Mouse (Mus musculus): ENCODE data around the gene Mrm3.

Mrm3 gene

GRCm38 (mm10) chr11:76253145-76253917 lies 9.8 kb downstream of the Mrm3 start:
- peak; percentile 68 for DNase-seq (ENCODE audit: low read depth)

GRCm38 (mm10) chr11:76253918-76254264 lies 10.4 kb downstream of the Mrm3 start:
- no peak for DNase-seq (ENCODE audit: low read depth)

- no peak for DNase-seq (ENCODE audit: low read depth)
Measured at GRCm38 (mm10) chr11:76255431-76256001, 12.0 kb downstream of the Mrm3 start.

- DNase-seq (ENCODE audit: low read depth), result no peak
Measured at GRCm38 (mm10) chr11:76256129-76256528, 12.6 kb downstream of the Mrm3 start.

- no peak for DNase-seq (ENCODE audit: low read depth)
Measured at GRCm38 (mm10) chr11:76257386-76257785, 13.9 kb downstream of the Mrm3 start.

- DNase-seq (ENCODE audit: low read depth), result no peak
Measured at GRCm38 (mm10) chr11:76258511-76258910, 15.0 kb downstream of the Mrm3 start.

GRCm38 (mm10) chr11:76260208-76261050 lies 16.9 kb downstream of the Mrm3 start:
- no peak for DNase-seq (ENCODE audit: low read depth)

GRCm38 (mm10) chr11:76261224-76261623 lies 17.7 kb downstream of the Mrm3 start:
- no peak for DNase-seq (ENCODE audit: low read depth)

- no peak for DNase-seq (ENCODE audit: low read depth)
Measured at GRCm38 (mm10) chr11:76262611-76263351, 19.3 kb downstream of the Mrm3 start.

GRCm38 (mm10) chr11:76267550-76267949 lies 24.0 kb downstream of the Mrm3 start:
- DNase-seq (ENCODE audit: low read depth), result no peak

GRCm38 (mm10) chr11:76268001-76268459 lies 24.5 kb downstream of the Mrm3 start:
- no peak for DNase-seq (ENCODE audit: low read depth)

GRCm38 (mm10) chr11:76268521-76269065 lies 25.1 kb downstream of the Mrm3 start:
- DNase-seq (ENCODE audit: low read depth), result no peak

GRCm38 (mm10) chr11:76272440-76272839 lies 28.9 kb downstream of the Mrm3 start:
- DNase-seq (ENCODE audit: low read depth), result no peak

GRCm38 (mm10) chr11:76278960-76279852 lies 35.7 kb downstream of the Mrm3 start:
- no peak for DNase-seq (ENCODE audit: low read depth)

GRCm38 (mm10) chr11:76279971-76280370 lies 36.5 kb downstream of the Mrm3 start:
- DNase-seq (ENCODE audit: low read depth), result no peak

- no peak for DNase-seq (ENCODE audit: low read depth)
Measured at GRCm38 (mm10) chr11:76283841-76284240, 40.3 kb downstream of the Mrm3 start.

GRCm38 (mm10) chr11:76285431-76286075 lies 42.0 kb downstream of the Mrm3 start:
- DNase-seq (ENCODE audit: low read depth), result peak; percentile 88

- peak; percentile 91 for DNase-seq (ENCODE audit: low read depth)
Measured at GRCm38 (mm10) chr11:76286534-76287126, 43.1 kb downstream of the Mrm3 start.

GRCm38 (mm10) chr11:76287301-76287700 lies 43.8 kb downstream of the Mrm3 start:
- DNase-seq (ENCODE audit: low read depth), result no peak

- no peak for DNase-seq (ENCODE audit: low read depth)
Measured at GRCm38 (mm10) chr11:76288645-76289044, 45.1 kb downstream of the Mrm3 start.
